17 mouse cellular contexts compared by ENCODE assay signal in the genomic region with DNA sequence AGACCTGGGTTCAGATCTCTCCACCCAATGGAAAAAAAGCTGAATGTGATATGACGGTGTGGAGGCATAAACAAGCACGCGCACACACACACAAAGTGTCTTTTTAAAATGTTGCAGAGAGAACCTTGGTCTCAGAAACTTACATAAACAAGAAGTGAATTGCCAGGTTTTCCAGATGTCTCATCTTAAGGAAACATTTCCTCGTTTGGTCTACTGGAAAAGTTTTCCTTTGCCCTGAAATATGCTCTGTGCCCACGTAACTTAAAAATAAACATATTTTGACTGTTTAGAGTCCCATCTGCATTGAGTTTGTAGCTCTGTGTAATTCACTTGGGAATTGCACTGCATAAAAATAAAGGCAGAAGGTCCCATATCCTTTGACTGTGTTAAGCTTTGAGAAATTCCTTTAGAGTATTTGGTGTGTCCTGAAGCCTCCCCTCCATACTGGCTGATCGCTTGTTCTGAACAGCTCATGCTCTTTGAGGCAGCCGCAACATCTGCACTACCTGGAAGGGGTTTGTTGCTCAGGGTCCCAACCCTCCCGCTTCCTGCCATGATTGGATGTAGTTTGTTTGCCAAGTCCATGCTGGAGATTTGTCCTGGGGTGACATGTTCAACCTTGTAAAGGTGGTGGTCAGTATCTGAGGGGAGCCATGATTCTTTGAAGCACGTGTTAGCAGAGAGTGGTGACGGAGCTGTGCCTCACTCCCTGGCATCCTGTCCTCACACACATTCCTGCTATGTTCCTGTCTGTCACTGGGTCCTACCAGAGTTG. TPM values are rescaled to one million over a fixed set of nuclear protein-coding genes. Genes with fewer than 3 reads are reported as not detected.
DNase-seq lines count a peak whose midpoint lies in the region; ATAC-seq and TF ChIP-seq lines count a peak whose summit lies in the region.
"Had no signal": no experiment of that assay in that cellular context is flagged by ENCODE, and none has a peak within 500 bp of the region (broad histone marks: within the 10 kb centered on the region; RNA-seq: fewer than 3 reads in every experiment).

No protein-coding gene starts in this region.

- TF ChIP-seq EP300 in liver, postnatal 0 days (IDR thresholded peaks at IDR 0.05; ENCODE audit: low read depth) = no peak

- no peak overlapping the region for H3K4me3 ChIP-seq in embryonic facial prominence, embryonic 12.5 days
- no peak overlapping the region for H3K4me3 ChIP-seq in embryonic facial prominence, embryonic 10.5 days
- no peak overlapping the region for H3K4me3 ChIP-seq in liver, postnatal 0 days (ENCODE audit: low read depth, low read length)
- no peak overlapping the region for H3K4me3 ChIP-seq in liver, embryonic 11.5 days (ENCODE audit: low read depth, low read length)
- H3K4me3 ChIP-seq in brown adipose tissue, adult 24 weeks (ENCODE audit: insufficient read depth, low read depth, low read length) = no peak overlapping the region
- no peak overlapping the region for H3K4me3 ChIP-seq in stomach, embryonic 15.5 days (replicated peaks)
- H3K4me3 ChIP-seq: forebrain, embryonic 12.5 days; liver, embryonic 13.5 days had no signal

- H3K9ac ChIP-seq in embryonic facial prominence, embryonic 12.5 days = no peak overlapping the region
- H3K9ac ChIP-seq in liver, postnatal 0 days (replicated peaks) = no peak overlapping the region
- H3K9ac ChIP-seq in liver, embryonic 11.5 days (ENCODE audit: low read depth, low read length) = no peak overlapping the region
- no peak overlapping the region for H3K9ac ChIP-seq in stomach, embryonic 15.5 days
- H3K9ac ChIP-seq: forebrain, embryonic 12.5 days; liver, embryonic 13.5 days had no signal

- H3K4me2 ChIP-seq in embryonic facial prominence, embryonic 12.5 days (replicated peaks) = no peak overlapping the region
- no peak overlapping the region for H3K4me2 ChIP-seq in liver, postnatal 0 days (ENCODE audit: low read depth, low read length)
- H3K4me2 ChIP-seq in liver, embryonic 11.5 days = no peak overlapping the region
- H3K4me2 ChIP-seq in stomach, embryonic 15.5 days = no peak overlapping the region
- H3K4me2 ChIP-seq: forebrain, embryonic 12.5 days; liver, embryonic 13.5 days had no signal

- H3K4me1 ChIP-seq in embryonic facial prominence, embryonic 12.5 days = peaks cover 13% of the 10 kb centered on the region
- peaks cover 28% of the 10 kb centered on the region for H3K4me1 ChIP-seq in embryonic facial prominence, embryonic 10.5 days
- H3K4me1 ChIP-seq in liver, postnatal 0 days (ENCODE audit: insufficient read depth) = peaks cover 18% of the 10 kb centered on the region
- peaks cover 6% of the 10 kb centered on the region; the same call in 1 of the 2 replicates for H3K4me1 ChIP-seq in liver, embryonic 11.5 days (replicated peaks; ENCODE audit: control insufficient read depth, insufficient read depth, low read length)
- H3K4me1 ChIP-seq in brown adipose tissue, adult 24 weeks (ENCODE audit: control insufficient read depth, insufficient read depth, insufficient read length, low read length) = peaks cover 49% of the 10 kb centered on the region
- H3K4me1 ChIP-seq in stomach, embryonic 15.5 days = peaks cover 34% of the 10 kb centered on the region
- H3K4me1 ChIP-seq: forebrain, embryonic 12.5 days had no signal

- H3K36me3 ChIP-seq in embryonic facial prominence, embryonic 12.5 days = no peaks in the 10 kb centered on the region
- peaks cover 5% of the 10 kb centered on the region; the same call in 1 of the 2 replicates for H3K36me3 ChIP-seq in embryonic facial prominence, embryonic 10.5 days (replicated peaks)
- H3K36me3 ChIP-seq in liver, postnatal 0 days (replicated peaks; ENCODE audit: insufficient read depth, low read length) = no peaks in the 10 kb centered on the region
- H3K36me3 ChIP-seq in liver, embryonic 11.5 days (ENCODE audit: control insufficient read depth, insufficient read depth, low read length) = no peaks in the 10 kb centered on the region
- H3K36me3 ChIP-seq in stomach, embryonic 15.5 days = no peaks in the 10 kb centered on the region
- H3K36me3 ChIP-seq: forebrain, embryonic 12.5 days; liver, embryonic 13.5 days had no signal

- H3K9me3 ChIP-seq in embryonic facial prominence, embryonic 12.5 days = no peaks in the 10 kb centered on the region
- H3K9me3 ChIP-seq in embryonic facial prominence, embryonic 10.5 days = no peaks in the 10 kb centered on the region
- H3K9me3 ChIP-seq in liver, postnatal 0 days (ENCODE audit: low read length) = no peaks in the 10 kb centered on the region
- H3K9me3 ChIP-seq in liver, embryonic 11.5 days (ENCODE audit: control insufficient read depth, low read length) = no peaks in the 10 kb centered on the region
- no peaks in the 10 kb centered on the region for H3K9me3 ChIP-seq in stomach, embryonic 15.5 days
- H3K9me3 ChIP-seq: forebrain, embryonic 12.5 days; liver, embryonic 13.5 days had no signal

- H3K27ac ChIP-seq in embryonic facial prominence, embryonic 12.5 days = 0 out of 2 replicates have a peak overlapping the region, but pooled peaks have one; percentile 24
- no peak overlapping the region for H3K27ac ChIP-seq in embryonic facial prominence, embryonic 10.5 days (replicated peaks)
- H3K27ac ChIP-seq in liver, postnatal 0 days (ENCODE audit: low read depth) = peak overlapping the region; percentile 25; the same call in 1 of the 2 replicates
- H3K27ac ChIP-seq in liver, embryonic 11.5 days (ENCODE audit: low read depth, low read length) = no peak overlapping the region
- H3K27ac ChIP-seq in brown adipose tissue, adult 24 weeks (replicated peaks; ENCODE audit: low read depth, low read length) = peak overlapping the region; percentile 52
- H3K27ac ChIP-seq in stomach, embryonic 15.5 days = peak overlapping the region; percentile 42
- H3K27ac ChIP-seq: forebrain, embryonic 12.5 days; liver, embryonic 13.5 days had no signal

- H3K27me3 ChIP-seq in embryonic facial prominence, embryonic 12.5 days = no peaks in the 10 kb centered on the region
- no peaks in the 10 kb centered on the region for H3K27me3 ChIP-seq in embryonic facial prominence, embryonic 10.5 days (replicated peaks; ENCODE audit: low read depth, poor library complexity, severe bottlenecking)
- no peaks in the 10 kb centered on the region for H3K27me3 ChIP-seq in liver, postnatal 0 days (ENCODE audit: insufficient read depth, low read length)
- no peaks in the 10 kb centered on the region for H3K27me3 ChIP-seq in liver, embryonic 11.5 days (replicated peaks; ENCODE audit: control insufficient read depth, insufficient read depth, low read length)
- no peaks in the 10 kb centered on the region for H3K27me3 ChIP-seq in stomach, embryonic 15.5 days (replicated peaks)
- H3K27me3 ChIP-seq: CH12.LX; forebrain, embryonic 12.5 days; liver, embryonic 13.5 days had no signal

- TF ChIP-seq CTCF in liver, postnatal 0 days (IDR thresholded peaks at IDR 0.05; ENCODE audit: low read depth) = no peak

- no peak for DNase-seq in embryonic facial prominence, embryonic 10.5 days (ENCODE audit: low spot score)
- DNase-seq in liver, postnatal 0 days = no peak
- no peak for DNase-seq in liver, embryonic 11.5 days (ENCODE audit: low spot score)
- no peak for DNase-seq in urinary bladder, postnatal 25 days (ENCODE audit: low spot score)
- DNase-seq in right cerebral cortex, adult 2 months (ENCODE audit: low spot score in 2 of 2) = no peak
- DNase-seq: adrenal gland, postnatal 36 days; cerebellum, adult 11-12 months; heart, postnatal 10 days; kidney, postnatal 10 days; liver, embryonic 13.5 days had no signal

- ATAC-seq in embryonic facial prominence, embryonic 12.5 days (ENCODE audit: insufficient number of reproducible peaks, insufficient read depth, low FRiP score, low TSS enrichment) = no peak
- ATAC-seq in liver, postnatal 0 days = no peak
- no peak for ATAC-seq in liver, embryonic 11.5 days (replicated peaks; ENCODE audit: low FRiP score)
- ATAC-seq in stomach, embryonic 15.5 days (ENCODE audit: insufficient read depth, low FRiP score, low read depth) = no peak
- ATAC-seq: hindbrain, embryonic 16.5 days; midbrain, embryonic 16.5 days had no signal

- WGBS in embryonic facial prominence, embryonic 12.5 days = 78% methylated on average over 10 of the region's 10 CpGs
- WGBS in embryonic facial prominence, embryonic 10.5 days = 91% methylated on average over 10 of the region's 10 CpGs
- 87% methylated on average over 10 of the region's 10 CpGs for WGBS in liver, postnatal 0 days (ENCODE audit: insufficient replicate concordance)
- WGBS in liver, embryonic 11.5 days = 86% methylated on average over 10 of the region's 10 CpGs
- 72% methylated on average over 10 of the region's 10 CpGs for WGBS in stomach, embryonic 15.5 days

RNA-seq across cellular contexts. Expression of a gene that starts 24.7 kb away (rescaled TPM):
- 98.3 and 104 TPM in 2 replicates for polyA plus RNA-seq in embryonic facial prominence, embryonic 12.5 days (2016; fragmentation: Nextera tagmentation; extraction: Ambion mirVana)
- 87.5 and 96.2 TPM in 2 replicates for polyA plus RNA-seq in embryonic facial prominence, embryonic 10.5 days (2016; fragmentation: Nextera tagmentation; extraction: Ambion mirVana)
- 17.4 and 17.8 TPM in 2 replicates for polyA plus RNA-seq in liver, postnatal 0 days (2015; fragmentation: Nextera tagmentation; extraction: Ambion mirVana)
- polyA plus RNA-seq in liver, embryonic 11.5 days (2014; fragmentation: Nextera tagmentation; extraction: Ambion mirVana) = 61.0 and 70.0 TPM in 2 replicates
- polyA plus RNA-seq in brown adipose tissue, adult 24 weeks (2012; ENCODE audit: insufficient read depth, insufficient read length, missing spikeins) = 22.7 and 28.8 TPM in 2 replicates
- polyA plus RNA-seq in stomach, embryonic 15.5 days (2015; fragmentation: Nextera tagmentation; extraction: Ambion mirVana) = 56.3 and 62.4 TPM in 2 replicates

RNA-seq across cellular contexts. Expression of a gene that starts 25.2 kb away (rescaled TPM):
- polyA plus RNA-seq in embryonic facial prominence, embryonic 12.5 days (2016; fragmentation: Nextera tagmentation; extraction: Ambion mirVana) = 22.5 and 23.1 TPM in 2 replicates
- 18.0 and 19.4 TPM in 2 replicates for polyA plus RNA-seq in embryonic facial prominence, embryonic 10.5 days (2016; fragmentation: Nextera tagmentation; extraction: Ambion mirVana)
- 2.3 and 3.0 TPM in 2 replicates for polyA plus RNA-seq in liver, postnatal 0 days (2015; fragmentation: Nextera tagmentation; extraction: Ambion mirVana)
- 8.3 and 8.9 TPM in 2 replicates for polyA plus RNA-seq in liver, embryonic 11.5 days (2014; fragmentation: Nextera tagmentation; extraction: Ambion mirVana)
- polyA plus RNA-seq in brown adipose tissue, adult 24 weeks (2012; ENCODE audit: insufficient read depth, insufficient read length, missing spikeins) = 14.0 and 18.0 TPM in 2 replicates
- polyA plus RNA-seq in stomach, embryonic 15.5 days (2015; fragmentation: Nextera tagmentation; extraction: Ambion mirVana) = 14.9 and 18.4 TPM in 2 replicates

Comparison
In these comparisons a context has a peak if more than half of its experiments do, and no peak if none do; other contexts are left out.
1. H3K27ac ChIP-seq: peak in embryonic facial prominence, embryonic 12.5 days (single experiment), liver, postnatal 0 days (single experiment), brown adipose tissue, adult 24 weeks (single experiment) and stomach, embryonic 15.5 days (single experiment); none in embryonic facial prominence, embryonic 10.5 days (single experiment) and liver, embryonic 11.5 days (single experiment).